Mouse (Mus musculus): ENCODE measurements around the gene Gm45713.

- TF ChIP-seq POLR2A (IDR thresholded peaks at IDR 0.05; ENCODE audit: borderline replicate concordance, insufficient read depth, low read length) (no peak), CTCF (IDR thresholded peaks at IDR 0.05; ENCODE audit: borderline replicate concordance, insufficient read depth, low read depth, low read length) (no peak)
Measured at GRCm38 (mm10) chr7:45162996-45163615, 27.1 kb upstream of the Gm45713 start.
